Comparison of ENCODE assay signal across 8 mouse cellular contexts in genomic region chr11:58643350-58643749, GRCm38 (mm10). TPM values are rescaled to one million over a fixed set of nuclear protein-coding genes. Genes with fewer than 3 reads are reported as not detected.
DNase-seq lines count a peak whose midpoint lies in the region; ATAC-seq and TF ChIP-seq lines count a peak whose summit lies in the region.

No protein-coding gene starts in this region.

- no peaks in the 10 kb centered on the region for H3K79me2 ChIP-seq in heart, adult 2 months (replicated peaks; ENCODE audit: control insufficient read depth, insufficient read depth, low read length)

- no peak overlapping the region for H3K4me2 ChIP-seq in embryonic facial prominence, embryonic 14.5 days (ENCODE audit: low read depth, low read length)

- H3K27me3 ChIP-seq in heart, adult 2 months (ENCODE audit: control insufficient read depth, insufficient read depth, low read length), result peaks cover 3% of the 10 kb centered on the region
- H3K27me3 ChIP-seq in embryonic facial prominence, embryonic 14.5 days (replicated peaks; ENCODE audit: control insufficient read depth, insufficient read depth, low read length), result peaks cover 22% of the 10 kb centered on the region

- no peak for TF ChIP-seq POLR2A in heart, adult 2 months (IDR thresholded peaks at IDR 0.05; ENCODE audit: insufficient read depth, low read depth, low read length)

- TF ChIP-seq EP300 in heart, adult 2 months (IDR thresholded peaks at IDR 0.05; ENCODE audit: insufficient read depth, low read depth, low read length), result no peak

- DNase-seq in heart, adult 2 months, result peak in 1 of 2 experiments; percentile 30
- DNase-seq in heart, adult 11 months, result no peak
- DNase-seq in 416B (ENCODE audit: low read depth) (peak; percentile 80), MN1 (ENCODE audit: low spot score) (peak; percentile 31)
- peak; percentile 4 for DNase-seq in embryonic facial prominence, embryonic 14.5 days (ENCODE audit: low spot score)
- peak; percentile 23 for DNase-seq in left cerebral cortex, postnatal 4 days
- DNase-seq in retina, embryonic 14.5 days (ENCODE audit: low spot score), result peak; percentile 57
- DNase-seq in urinary bladder, postnatal 14 days (ENCODE audit: low spot score), result no peak

- no peak overlapping the region for H3K4me3 ChIP-seq in heart, adult 2 months
- H3K4me3 ChIP-seq in embryonic facial prominence, embryonic 14.5 days (ENCODE audit: low read depth, low read length), result no peak overlapping the region

- no peaks in the 10 kb centered on the region for H3K9me3 ChIP-seq in embryonic facial prominence, embryonic 14.5 days (ENCODE audit: control insufficient read depth, low read length)

- no peaks in the 10 kb centered on the region for H3K4me1 ChIP-seq in heart, adult 2 months (ENCODE audit: control insufficient read depth, insufficient read depth, low read length)
- peaks cover 6% of the 10 kb centered on the region for H3K4me1 ChIP-seq in embryonic facial prominence, embryonic 14.5 days (ENCODE audit: control insufficient read depth, insufficient read depth, low read length)

- no peak overlapping the region for H3K9ac ChIP-seq in heart, adult 2 months (ENCODE audit: low read depth, low read length)
- no peak overlapping the region for H3K9ac ChIP-seq in embryonic facial prominence, embryonic 14.5 days (ENCODE audit: low read depth, low read length)

- no peak overlapping the region for H3K27ac ChIP-seq in heart, adult 2 months
- H3K27ac ChIP-seq in embryonic facial prominence, embryonic 14.5 days (replicated peaks; ENCODE audit: low read depth, low read length), result no peak overlapping the region

- WGBS in heart, adult 2 months, result 29% methylated on average over 6 of the region's 6 CpGs
- 37% methylated on average over 6 of the region's 6 CpGs for WGBS in embryonic facial prominence, embryonic 14.5 days

- intact Hi-C loops in heart, adult 2 months (cut with DNase I), result no loop called here
- intact Hi-C loops in left cerebral cortex, postnatal 4 days (cut with DNase I), result no loop called here

- peak; percentile 72 for TF ChIP-seq CTCF in heart, adult 2 months (IDR thresholded peaks at IDR 0.05)

- no peaks in the 10 kb centered on the region for H3K36me3 ChIP-seq in heart, adult 2 months (ENCODE audit: control insufficient read depth, insufficient read depth, low read length)
- H3K36me3 ChIP-seq in embryonic facial prominence, embryonic 14.5 days (ENCODE audit: control insufficient read depth, insufficient read depth, low read length), result no peaks in the 10 kb centered on the region

- ATAC-seq in embryonic facial prominence, embryonic 14.5 days (ENCODE audit: low read depth), result no peak

RNA-seq across cellular contexts. Expression of gene Trim58, which starts 3.1 kb away (rescaled TPM):
- total RNA-seq in heart, adult 2 months (2021), result under 1 TPM in 1 of 2 experiments, not detected in 1; 0.20 TPM
- polyA plus RNA-seq in heart, adult 2 months (2012; rRNA removed), result 0.06 TPM in 1 of 2 replicates, not detected in the other
- 0.07 and 0.09 TPM in 2 replicates for polyA plus RNA-seq in embryonic facial prominence, embryonic 14.5 days (2014; fragmentation: Nextera tagmentation; extraction: Ambion mirVana)
- under 1 TPM in 1 of 2 experiments, not detected in 1; 0.26 TPM for total RNA-seq in left cerebral cortex, postnatal 4 days (2021)

RNA-seq across cellular contexts. Expression of gene Olfr323, which starts 13.0 kb away (rescaled TPM):
- not detected for total RNA-seq in heart, adult 2 months (2021)
- polyA plus RNA-seq in heart, adult 2 months (2012; rRNA removed), result not detected in 2 replicates
- not detected in 2 replicates for polyA plus RNA-seq in embryonic facial prominence, embryonic 14.5 days (2014; fragmentation: Nextera tagmentation; extraction: Ambion mirVana)
- total RNA-seq in left cerebral cortex, postnatal 4 days (2021), result not detected

RNA-seq across cellular contexts. Expression of gene Olfr322, which starts 15.2 kb away (rescaled TPM):
- not detected for total RNA-seq in heart, adult 2 months (2021)
- polyA plus RNA-seq in heart, adult 2 months (2012; rRNA removed), result not detected in 2 replicates
- polyA plus RNA-seq in embryonic facial prominence, embryonic 14.5 days (2014; fragmentation: Nextera tagmentation; extraction: Ambion mirVana), result not detected in 2 replicates
- not detected for total RNA-seq in left cerebral cortex, postnatal 4 days (2021)

RNA-seq across cellular contexts. Expression of gene 2210407C18Rik, which starts 27.5 kb away (rescaled TPM):
- total RNA-seq in heart, adult 2 months (2021), result 10 to 100 TPM in 1 of 2 experiments, 1 to 10 TPM in 1; 7.6 to 11.4 TPM
- 1.5 and 3.6 TPM in 2 replicates for polyA plus RNA-seq in heart, adult 2 months (2012; rRNA removed)
- polyA plus RNA-seq in embryonic facial prominence, embryonic 14.5 days (2014; fragmentation: Nextera tagmentation; extraction: Ambion mirVana), result not detected in 2 replicates
- not detected for total RNA-seq in left cerebral cortex, postnatal 4 days (2021)

RNA-seq across cellular contexts. Expression of gene Olfr320, which starts 37.5 kb away (rescaled TPM):
- total RNA-seq in heart, adult 2 months (2021), result not detected
- polyA plus RNA-seq in heart, adult 2 months (2012; rRNA removed), result not detected in 2 replicates
- polyA plus RNA-seq in embryonic facial prominence, embryonic 14.5 days (2014; fragmentation: Nextera tagmentation; extraction: Ambion mirVana), result not detected in 2 replicates
- not detected for total RNA-seq in left cerebral cortex, postnatal 4 days (2021)

Comparison
In these comparisons a context has a peak if more than half of its experiments do, and no peak if none do; other contexts are left out.
1. DNase-seq: peak in 416B (single experiment), MN1 (single experiment), embryonic facial prominence, embryonic 14.5 days (single experiment), left cerebral cortex, postnatal 4 days (single experiment) and retina, embryonic 14.5 days (single experiment); none in heart, adult 11 months (single experiment) and urinary bladder, postnatal 14 days (single experiment).